Mouse (Mus musculus) adrenal gland (tissue): ENCODE results near the gene Mageh1.
"Not testable (repeated sequence)": the region's sequence is repeated elsewhere in the genome, so short reads cannot be mapped to it uniquely, and the experiment has no call there.

ENCODE experiments used
- intact Hi-C: fragments of 180-260 bp; cut with DNase I; formaldehyde crosslinking; loops from one replicate; pipeline ENCODE4 v1.15.1; 2025
- long read RNA-seq, 2 experiments: library from polyadenylated mRNA; unstranded; transcript quantifications; one replicate each; pipeline ENCODE4 v2.0.0; 2020; ENCODE audit warnings: borderline replicate concordance in 1 of 2; ENCODE audit not compliant: insufficient replicate concordance in 1 of 2

Mageh1 gene
- long read RNA-seq, experiment 1, partial matches to known transcripts = 0 of 3 reads
- long read RNA-seq, experiment 1, other reads (novel, unspliced or antisense) = 0 of 3 reads
- long read RNA-seq, experiment 2, transcript Mageh1-201 (1 exons, 1,410 nt) = major isoform, 5 of 5 reads
- long read RNA-seq, experiment 2, partial matches to known transcripts = 0 of 5 reads
- long read RNA-seq, experiment 2, other reads (novel, unspliced or antisense) = 0 of 5 reads

DNA sequence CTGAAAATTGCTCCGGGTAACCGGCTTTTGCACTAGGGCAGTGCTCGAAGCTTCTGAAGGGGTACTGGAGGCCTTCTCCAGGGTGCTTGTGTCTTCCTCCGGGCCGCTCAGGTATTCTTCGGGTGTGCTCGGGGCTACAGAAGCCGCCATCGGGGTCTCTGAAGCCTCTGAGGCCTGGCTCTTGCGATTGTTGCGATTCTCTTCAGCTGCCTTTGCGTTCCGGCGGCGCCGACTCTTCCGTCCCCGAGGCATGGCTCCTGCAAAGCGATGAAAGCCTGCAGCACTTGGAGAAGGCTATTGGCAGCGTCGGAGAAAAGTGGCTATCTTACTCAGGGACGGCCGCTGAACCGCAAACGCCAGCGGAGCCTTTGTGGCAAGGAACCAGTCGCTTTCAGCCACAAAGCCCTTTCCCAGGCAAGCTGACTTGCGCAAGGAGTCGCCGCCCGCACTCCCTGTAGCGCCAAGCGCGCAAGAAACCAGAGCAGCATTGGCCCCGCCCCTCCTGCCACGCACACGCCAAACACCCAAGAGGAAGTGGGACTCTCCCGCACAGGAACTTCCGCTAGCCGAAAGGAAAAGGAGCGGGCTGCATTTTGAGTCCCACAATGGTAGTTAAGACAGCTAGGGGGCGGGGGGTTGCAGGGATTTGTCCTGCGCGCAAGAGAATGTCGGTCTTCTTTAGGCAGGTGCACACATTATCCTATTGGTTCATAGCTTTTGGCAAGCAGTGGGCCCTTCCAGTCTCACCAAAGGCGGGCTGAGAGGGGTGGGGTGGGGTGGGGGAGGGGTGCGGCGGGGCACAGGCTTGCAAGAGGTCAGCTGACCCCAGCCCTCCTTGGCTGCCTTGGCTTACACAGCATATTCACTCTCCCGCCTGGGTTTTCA lies at the start of gene Mageh1:
Gene Mageh1 (minus strand): TSS at position 489 of the 885 bp plus-strand sequence.
- intact Hi-C loops = no loop called here

DNA sequence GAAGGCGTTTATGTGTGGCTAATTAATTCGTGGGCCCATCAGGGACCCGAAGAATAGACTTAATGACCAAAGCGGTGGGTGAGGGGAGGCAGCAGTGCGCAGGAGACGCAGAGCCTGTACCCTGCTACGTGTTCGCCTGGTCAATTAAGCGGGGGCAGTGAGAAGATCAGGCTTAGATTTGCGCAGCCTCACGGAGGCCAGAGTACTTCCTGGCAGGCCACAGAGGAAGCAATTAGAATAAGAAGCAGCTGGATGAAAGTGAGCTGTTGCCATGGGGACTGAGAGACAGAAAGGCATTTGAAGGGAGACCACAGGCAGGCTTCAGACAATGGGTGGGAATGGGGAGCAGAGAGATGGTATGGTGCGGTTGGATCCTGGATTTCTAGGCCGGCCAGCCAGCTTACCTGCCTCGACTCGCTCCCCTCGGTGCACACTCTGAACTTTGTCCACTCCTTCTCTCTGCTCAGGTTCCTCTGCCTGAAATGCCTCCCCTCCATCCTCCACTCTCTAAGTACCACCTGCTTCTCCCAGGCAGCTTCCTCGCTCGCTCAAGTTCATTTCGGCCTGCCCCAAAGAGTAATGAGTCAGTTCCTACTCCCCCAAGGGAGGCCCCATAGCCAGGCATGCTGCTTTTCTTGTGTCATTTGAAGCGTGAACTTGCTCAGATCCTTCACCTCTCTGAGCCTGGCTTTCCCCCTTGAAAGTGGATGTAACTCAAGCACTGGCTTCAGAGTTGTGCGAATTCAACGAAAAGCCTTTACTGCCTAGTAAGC lies 783 bp upstream of the Mageh1 start:
- intact Hi-C loops = not testable (repeated sequence)

DNA sequence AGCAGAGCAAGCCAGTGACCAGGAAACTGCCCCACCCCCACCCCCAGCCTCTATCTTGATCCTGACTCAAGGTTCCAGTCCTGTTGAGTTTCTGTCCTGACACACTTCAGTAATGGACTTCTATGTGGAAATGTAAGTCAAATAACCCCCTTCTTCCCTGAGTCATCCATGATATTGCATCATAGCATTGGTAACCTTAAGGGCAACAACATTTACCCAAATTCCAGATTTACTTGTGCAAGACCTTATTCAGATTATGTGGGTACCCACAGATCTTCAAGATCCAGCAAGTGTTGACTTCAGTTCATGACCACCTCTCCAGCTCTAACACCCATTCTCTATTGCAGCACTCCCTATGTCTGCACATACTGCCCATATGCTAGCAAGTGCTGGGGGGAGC lies 5.8 kb downstream of the Mageh1 start:
- intact Hi-C loops = not testable (repeated sequence)

DNA sequence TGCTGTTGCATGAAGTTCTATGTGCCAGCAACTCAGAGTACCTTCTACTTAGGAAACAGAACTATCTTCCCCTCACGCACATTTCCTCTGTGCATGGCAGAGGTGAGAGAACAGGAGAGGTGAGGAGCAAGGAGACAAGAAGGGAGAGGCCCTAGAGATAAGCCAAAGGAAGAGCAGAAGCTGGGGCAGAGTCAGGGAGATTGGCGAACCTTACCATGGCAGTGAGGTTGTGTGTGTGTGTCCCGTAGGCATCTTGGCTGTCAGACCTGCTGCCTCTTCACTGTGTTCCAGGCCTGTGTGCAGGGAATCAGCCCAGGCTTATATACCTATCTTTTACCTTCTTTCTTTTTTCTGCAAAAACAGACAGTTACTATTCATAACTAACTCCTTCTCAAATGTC lies 11.7 kb downstream of the Mageh1 start:
- intact Hi-C loops = not testable (repeated sequence)

DNA sequence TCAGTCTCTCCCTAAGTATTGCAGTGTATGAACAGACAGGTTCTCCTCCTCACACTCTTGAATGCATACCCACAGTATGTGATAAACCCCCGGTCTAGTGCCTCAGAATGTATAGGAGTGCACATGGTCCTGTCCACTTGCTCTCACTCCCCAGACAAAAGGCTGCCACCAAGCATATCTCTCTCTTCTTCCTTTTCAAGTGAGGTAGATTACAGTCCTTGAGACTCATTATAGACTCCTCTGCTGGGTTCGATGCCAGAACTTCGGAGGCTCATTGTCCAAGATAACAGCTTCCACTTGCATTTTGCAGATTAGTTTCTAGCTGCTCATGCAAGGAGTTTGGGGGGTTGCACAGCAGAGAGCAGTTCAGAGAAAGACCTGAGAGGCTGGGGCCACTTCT lies 12.1 kb downstream of the Mageh1 start:
- intact Hi-C loops = not testable (repeated sequence)

DNA sequence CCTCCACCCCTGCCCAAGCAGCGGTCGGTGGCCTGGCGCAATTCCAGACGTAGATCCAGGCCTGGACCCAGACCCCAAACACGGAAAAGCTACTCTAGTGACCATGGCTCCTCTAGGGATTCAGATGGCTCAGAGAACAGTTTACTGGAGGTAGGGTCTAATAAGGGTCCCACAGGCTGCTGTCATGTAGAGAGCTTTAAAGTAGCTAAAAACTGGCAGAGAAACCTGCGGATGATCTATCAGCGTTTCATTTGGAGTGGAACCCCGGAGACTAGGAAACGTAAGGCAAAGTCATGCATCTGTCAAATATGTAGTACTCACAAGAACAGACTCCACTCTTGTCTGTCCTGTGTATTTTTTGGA lies 29.7 kb downstream of the Mageh1 start:
- intact Hi-C loops = no loop called here

DNA sequence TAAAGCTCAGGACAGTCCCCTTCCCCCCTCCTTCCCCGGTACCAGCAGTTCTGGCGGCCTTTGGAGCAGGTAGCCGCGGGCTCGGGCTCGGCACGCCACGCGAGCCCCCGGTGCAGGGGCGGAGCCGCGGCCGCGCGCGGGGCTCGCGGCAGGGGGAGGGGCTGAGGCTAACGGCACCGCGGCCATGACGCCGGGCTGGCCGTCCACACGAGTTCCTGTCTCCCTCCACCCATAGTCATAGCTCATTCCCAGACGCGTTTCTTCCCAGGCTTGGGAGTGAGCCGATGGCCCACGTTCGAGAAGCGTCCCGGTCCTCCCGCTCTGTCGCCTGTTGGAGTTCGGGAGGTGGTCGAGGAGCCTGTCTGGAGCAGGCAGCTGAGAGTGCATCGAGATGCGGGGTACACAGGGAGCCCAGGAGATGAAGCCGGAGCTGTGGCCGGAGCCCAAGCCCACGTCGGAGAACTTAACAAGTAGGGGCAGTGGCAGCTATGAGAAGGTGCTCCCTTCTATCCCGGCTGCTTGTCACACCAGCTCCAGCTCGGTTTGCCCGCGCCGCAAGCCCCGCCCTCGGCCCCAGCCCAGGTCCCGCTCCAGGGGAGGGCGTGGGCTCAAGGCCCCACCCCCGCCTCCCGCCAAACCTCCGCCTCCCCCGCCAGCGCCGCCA lies 30.2 kb downstream of the Mageh1 start:
- intact Hi-C loops = no loop called here

DNA sequence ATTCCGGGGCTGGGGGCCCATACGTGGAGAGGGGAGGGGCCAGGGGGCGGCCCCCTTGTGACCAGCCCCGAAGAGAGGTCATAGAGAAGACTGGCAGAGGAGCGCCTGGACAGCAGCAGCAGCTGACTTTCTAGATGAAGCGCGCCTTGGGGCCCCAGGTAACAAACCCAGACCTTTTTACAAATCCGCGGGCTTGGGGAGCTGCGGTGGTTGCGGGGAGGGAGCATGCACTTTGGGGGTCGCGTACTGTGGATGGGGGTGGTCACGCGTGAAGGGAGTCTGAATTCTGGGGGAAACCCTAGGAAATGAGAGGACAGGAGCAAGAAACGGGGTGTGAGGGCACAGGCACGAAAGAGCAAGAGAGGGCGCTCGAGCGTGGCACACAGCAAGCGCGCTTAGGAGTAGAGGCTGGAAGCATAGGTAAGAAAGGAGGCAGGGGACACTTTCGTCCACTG lies 31.0 kb downstream of the Mageh1 start, which contains the start of gene Usp51:
Gene Usp51 (plus strand): TSS at position 83 of the 455 bp plus-strand sequence.
- intact Hi-C loops = no loop called here

DNA sequence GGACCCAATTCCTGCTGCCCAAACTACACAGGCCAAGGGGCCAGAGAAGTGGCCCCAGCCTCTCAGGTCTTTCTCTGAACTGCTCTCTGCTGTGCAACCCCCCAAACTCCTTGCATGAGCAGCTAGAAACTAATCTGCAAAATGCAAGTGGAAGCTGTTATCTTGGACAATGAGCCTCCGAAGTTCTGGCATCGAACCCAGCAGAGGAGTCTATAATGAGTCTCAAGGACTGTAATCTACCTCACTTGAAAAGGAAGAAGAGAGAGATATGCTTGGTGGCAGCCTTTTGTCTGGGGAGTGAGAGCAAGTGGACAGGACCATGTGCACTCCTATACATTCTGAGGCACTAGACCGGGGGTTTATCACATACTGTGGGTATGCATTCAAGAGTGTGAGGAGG lies 41.3 kb downstream of the Mageh1 start:
- intact Hi-C loops = not testable (repeated sequence)

DNA sequence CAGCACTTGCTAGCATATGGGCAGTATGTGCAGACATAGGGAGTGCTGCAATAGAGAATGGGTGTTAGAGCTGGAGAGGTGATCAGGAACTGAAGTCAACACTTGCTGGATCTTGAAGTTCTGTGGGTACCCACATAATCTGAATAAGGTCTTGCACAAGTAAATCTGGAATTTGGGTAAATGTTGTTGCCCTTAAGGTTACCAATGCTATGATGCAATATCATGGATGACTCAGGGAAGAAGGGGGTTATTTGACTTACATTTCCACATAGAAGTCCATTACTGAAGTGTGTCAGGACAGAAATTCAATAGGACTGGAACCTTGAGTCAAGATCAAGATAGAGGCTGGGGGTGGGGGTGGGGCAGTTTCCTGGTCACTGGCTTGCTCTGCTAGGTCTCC lies 47.5 kb downstream of the Mageh1 start:
- intact Hi-C loops = not testable (repeated sequence)
